Mouse (Mus musculus): Measurements from ENCODE around the gene Spint1. TPM values are rescaled to one million over a fixed set of nuclear protein-coding genes. Genes with fewer than 3 reads are reported as not detected.
A peak's percentile ranks its signal among the peaks of the same experiment; 100 is the strongest.

Spint1 gene
- polyA plus RNA-seq (2014; fragmentation: Nextera tagmentation; extraction: Ambion mirVana), result 0.83 and 1.1 TPM in 2 replicates

- Histone ChIP-seq H3K9ac (ENCODE audit: low read depth, low read length) (peak within 1 kb of the TSS; percentile 13; the same call in 1 of the 2 replicates), H3K27me3 (ENCODE audit: control insufficient read depth, insufficient read depth, low read length) (peaks cover 57% of the 10 kb centered on the region), H3K36me3 (ENCODE audit: control insufficient read depth, insufficient read depth, low read length) (no peaks in the 10 kb centered on the region), H3K27ac (ENCODE audit: low read depth, low read length) (no peak within 1 kb of the TSS), H3K4me2 (peak within 1 kb of the TSS; percentile 87), H3K4me3 (ENCODE audit: low read depth, low read length) (peak within 1 kb of the TSS; percentile 49), H3K9me3 (replicated peaks; ENCODE audit: control insufficient read depth, low read length) (no peaks in the 10 kb centered on the region), H3K4me1 (ENCODE audit: control insufficient read depth, insufficient read depth, low read length) (peaks cover 8% of the 10 kb centered on the region)
- ATAC-seq (replicated peaks; ENCODE audit: insufficient number of reproducible peaks, low FRiP score, low TSS enrichment), result no peak
- under 1% methylated on average over 73 of the region's 73 CpGs for WGBS (ENCODE audit: insufficient replicate concordance)
Observed at GRCm38 (mm10) chr2:119237210-119237870, at the start of gene Spint1. Gene Spint1 (plus strand): TSS chr2:119237362.

DNA sequence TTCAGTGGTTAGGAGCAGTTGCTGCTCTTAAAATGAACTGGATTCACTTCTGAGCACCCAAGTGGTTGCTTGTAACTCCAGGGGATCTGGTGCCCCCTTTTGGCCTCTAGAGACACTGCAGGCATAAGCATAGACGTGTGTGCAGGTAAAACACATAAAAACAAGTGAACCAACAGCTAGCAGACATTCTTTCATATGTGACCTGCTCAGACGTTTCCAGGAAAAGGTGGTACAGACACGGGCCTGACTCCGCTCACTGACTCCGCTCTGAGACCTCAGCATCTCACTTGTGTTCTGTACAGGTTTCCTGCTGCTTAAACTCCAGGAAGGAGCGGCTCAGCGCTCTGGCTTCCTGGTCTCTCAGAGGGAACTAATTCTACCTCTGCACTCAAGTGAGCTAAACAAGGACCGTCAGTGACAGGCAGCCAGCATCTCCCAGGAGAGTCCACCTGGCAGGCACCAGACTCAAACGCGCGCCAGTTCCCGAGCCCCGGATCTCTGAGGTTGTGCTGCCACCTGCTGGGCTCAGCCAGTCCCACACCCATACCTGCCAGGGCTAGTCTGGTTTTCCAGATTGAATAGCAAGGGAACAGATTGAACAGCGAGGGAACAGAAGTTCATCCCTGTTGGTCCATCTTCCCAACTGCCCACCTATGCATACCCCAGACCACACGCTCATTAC is 48.0 kb upstream of the Spint1 start:
- WGBS (ENCODE audit: insufficient replicate concordance), result 6% methylated on average over 15 of the region's 15 CpGs
- peak; percentile 61; the same call in 1 of the 2 replicates for ATAC-seq (replicated peaks; ENCODE audit: insufficient number of reproducible peaks, low FRiP score, low TSS enrichment)

GRCm38 (mm10) chr2:119190969-119191368 is 46.2 kb upstream of the Spint1 start:
- Histone ChIP-seq H3K4me1 (ENCODE audit: control insufficient read depth, insufficient read depth, low read length) (no peaks in the 10 kb centered on the region), H3K4me3 (ENCODE audit: low read depth, low read length) (no peak overlapping the region), H3K36me3 (ENCODE audit: control insufficient read depth, insufficient read depth, low read length) (no peaks in the 10 kb centered on the region), H3K27ac (ENCODE audit: low read depth, low read length) (no peak overlapping the region), H3K4me2 (no peak overlapping the region), H3K9me3 (replicated peaks; ENCODE audit: control insufficient read depth, low read length) (no peaks in the 10 kb centered on the region), H3K27me3 (ENCODE audit: control insufficient read depth, insufficient read depth, low read length) (no peaks in the 10 kb centered on the region), H3K9ac (ENCODE audit: low read depth, low read length) (no peak overlapping the region)
- ATAC-seq (replicated peaks; ENCODE audit: insufficient number of reproducible peaks, low FRiP score, low TSS enrichment), result no peak
- WGBS (ENCODE audit: insufficient replicate concordance), result 79% methylated on average over 5 of the region's 5 CpGs

More for the DNA sequence above, 48.0 kb upstream of the Spint1 start:
- peak overlapping the region; percentile 25 for H3K4me3 ChIP-seq (ENCODE audit: low read depth, low read length)
- H3K27me3 ChIP-seq (ENCODE audit: control insufficient read depth, insufficient read depth, low read length), result no peaks in the 10 kb centered on the region
- H3K36me3 ChIP-seq (ENCODE audit: control insufficient read depth, insufficient read depth, low read length), result 0 out of 2 replicates have a peak, but pooled peaks cover 3% of the 10 kb centered on the region
- H3K4me1 ChIP-seq (ENCODE audit: control insufficient read depth, insufficient read depth, low read length), result no peaks in the 10 kb centered on the region
- no peak overlapping the region for H3K9ac ChIP-seq (ENCODE audit: low read depth, low read length)
- H3K4me2 ChIP-seq, result peak overlapping the region; percentile 85
- no peak overlapping the region for H3K27ac ChIP-seq (ENCODE audit: low read depth, low read length)
- no peaks in the 10 kb centered on the region for H3K9me3 ChIP-seq (replicated peaks; ENCODE audit: control insufficient read depth, low read length)

GRCm38 (mm10) chr2:119194140-119194539 is 43.0 kb upstream of the Spint1 start:
- Histone ChIP-seq H3K4me2 (no peak overlapping the region), H3K4me1 (ENCODE audit: control insufficient read depth, insufficient read depth, low read length) (peaks cover 8% of the 10 kb centered on the region; the same call in 1 of the 2 replicates), H3K9me3 (replicated peaks; ENCODE audit: control insufficient read depth, low read length) (no peaks in the 10 kb centered on the region), H3K27ac (ENCODE audit: low read depth, low read length) (no peak overlapping the region), H3K27me3 (ENCODE audit: control insufficient read depth, insufficient read depth, low read length) (no peaks in the 10 kb centered on the region), H3K9ac (ENCODE audit: low read depth, low read length) (no peak overlapping the region), H3K4me3 (ENCODE audit: low read depth, low read length) (no peak overlapping the region), H3K36me3 (ENCODE audit: control insufficient read depth, insufficient read depth, low read length) (no peaks in the 10 kb centered on the region)
- WGBS (ENCODE audit: insufficient replicate concordance), result 84% methylated on average over 5 of the region's 5 CpGs
- ATAC-seq (replicated peaks; ENCODE audit: insufficient number of reproducible peaks, low FRiP score, low TSS enrichment), result no peak

DNA sequence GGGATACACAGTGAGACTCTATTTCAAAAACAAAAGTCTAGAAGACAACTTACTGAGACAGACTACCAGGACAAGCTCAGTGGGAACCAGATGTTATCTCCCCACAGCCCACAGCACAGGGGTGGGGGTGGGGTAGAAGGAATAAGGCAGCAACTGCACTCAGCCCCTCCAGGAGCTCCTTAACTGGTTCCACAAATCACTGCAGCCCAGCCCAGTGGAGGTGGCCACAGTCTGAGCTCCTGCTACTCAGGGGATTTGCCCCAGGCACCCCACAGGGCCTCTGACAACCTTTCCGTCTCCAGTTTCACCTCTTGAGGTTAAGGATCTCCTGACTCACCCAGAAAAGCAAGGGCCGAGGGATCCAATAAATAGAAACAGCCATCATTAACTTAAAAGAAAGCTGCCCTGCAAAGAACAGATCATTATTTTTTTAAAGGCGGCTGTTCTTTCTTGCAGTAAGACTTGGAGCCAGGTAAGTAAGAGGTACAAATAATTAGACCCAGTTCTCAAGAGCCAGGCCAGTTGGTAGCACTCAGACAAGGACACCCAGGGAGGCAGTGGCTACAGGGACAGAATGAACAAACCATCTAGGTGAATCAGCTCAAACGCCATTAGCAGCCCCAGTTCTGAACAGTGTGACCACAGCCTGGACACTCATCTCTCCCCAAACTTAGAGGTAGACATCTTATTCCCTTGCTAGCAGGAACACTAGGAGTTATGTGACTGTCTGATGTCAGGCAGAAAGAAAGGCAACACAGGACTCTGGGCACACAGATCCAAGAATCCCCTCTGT is 40.6 kb upstream of the Spint1 start:
- no peak overlapping the region for H3K4me2 ChIP-seq
- no peaks in the 10 kb centered on the region for H3K9me3 ChIP-seq (replicated peaks; ENCODE audit: control insufficient read depth, low read length)
- ATAC-seq (replicated peaks; ENCODE audit: insufficient number of reproducible peaks, low FRiP score, low TSS enrichment), result no peak
- no peak overlapping the region for H3K4me3 ChIP-seq (ENCODE audit: low read depth, low read length)
- H3K27me3 ChIP-seq (ENCODE audit: control insufficient read depth, insufficient read depth, low read length), result no peaks in the 10 kb centered on the region
- no peak overlapping the region for H3K27ac ChIP-seq (ENCODE audit: low read depth, low read length)
- no peak overlapping the region for H3K9ac ChIP-seq (ENCODE audit: low read depth, low read length)
- 23% methylated on average over 4 of the region's 4 CpGs for WGBS (ENCODE audit: insufficient replicate concordance)
- peaks cover 8% of the 10 kb centered on the region; the same call in 1 of the 2 replicates for H3K4me1 ChIP-seq (ENCODE audit: control insufficient read depth, insufficient read depth, low read length)
- no peaks in the 10 kb centered on the region for H3K36me3 ChIP-seq (ENCODE audit: control insufficient read depth, insufficient read depth, low read length)

DNA sequence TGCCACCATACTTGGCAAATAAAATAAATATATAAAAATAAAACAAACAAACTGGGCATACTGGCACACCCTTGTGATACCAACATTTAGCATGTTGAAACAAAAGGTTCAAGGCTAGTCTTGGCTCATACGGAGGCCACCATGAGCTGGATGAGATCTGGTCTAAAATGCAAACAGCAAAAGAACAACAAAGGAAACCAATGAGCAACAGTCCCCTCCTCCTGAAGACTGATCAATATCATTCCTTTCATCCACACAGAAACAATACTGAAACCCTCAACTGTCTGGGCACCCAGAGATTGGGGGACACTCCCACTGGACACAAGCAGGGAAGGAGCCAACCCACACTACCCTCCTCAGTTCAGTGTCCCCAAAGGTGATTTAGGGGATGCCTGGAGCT is 39.7 kb upstream of the Spint1 start:
- H3K27me3 ChIP-seq (ENCODE audit: control insufficient read depth, insufficient read depth, low read length), result no peaks in the 10 kb centered on the region
- 61% methylated on average over 1 of the region's 1 CpGs for WGBS (ENCODE audit: insufficient replicate concordance)
- no peaks in the 10 kb centered on the region for H3K9me3 ChIP-seq (replicated peaks; ENCODE audit: control insufficient read depth, low read length)
- no peaks in the 10 kb centered on the region for H3K36me3 ChIP-seq (ENCODE audit: control insufficient read depth, insufficient read depth, low read length)
- H3K9ac ChIP-seq (ENCODE audit: low read depth, low read length), result no peak overlapping the region
- H3K27ac ChIP-seq (ENCODE audit: low read depth, low read length), result no peak overlapping the region
- H3K4me2 ChIP-seq, result no peak overlapping the region
- H3K4me1 ChIP-seq (ENCODE audit: control insufficient read depth, insufficient read depth, low read length), result peaks cover 8% of the 10 kb centered on the region; the same call in 1 of the 2 replicates
- no peak for ATAC-seq (replicated peaks; ENCODE audit: insufficient number of reproducible peaks, low FRiP score, low TSS enrichment)
- no peak overlapping the region for H3K4me3 ChIP-seq (ENCODE audit: low read depth, low read length)

- no peak for ATAC-seq (replicated peaks; ENCODE audit: insufficient number of reproducible peaks, low FRiP score, low TSS enrichment)
- Histone ChIP-seq H3K4me2 (no peak overlapping the region), H3K4me1 (ENCODE audit: control insufficient read depth, insufficient read depth, low read length) (peaks cover 13% of the 10 kb centered on the region), H3K9ac (ENCODE audit: low read depth, low read length) (no peak overlapping the region), H3K9me3 (replicated peaks; ENCODE audit: control insufficient read depth, low read length) (no peaks in the 10 kb centered on the region), H3K4me3 (ENCODE audit: low read depth, low read length) (no peak overlapping the region), H3K27me3 (ENCODE audit: control insufficient read depth, insufficient read depth, low read length) (no peaks in the 10 kb centered on the region), H3K36me3 (ENCODE audit: control insufficient read depth, insufficient read depth, low read length) (no peaks in the 10 kb centered on the region), H3K27ac (ENCODE audit: low read depth, low read length) (no peak overlapping the region)
- WGBS (ENCODE audit: insufficient replicate concordance), result 21% methylated on average over 1 of the region's 1 CpGs
Observed at GRCm38 (mm10) chr2:119198049-119198448, 39.1 kb upstream of the Spint1 start.

DNA sequence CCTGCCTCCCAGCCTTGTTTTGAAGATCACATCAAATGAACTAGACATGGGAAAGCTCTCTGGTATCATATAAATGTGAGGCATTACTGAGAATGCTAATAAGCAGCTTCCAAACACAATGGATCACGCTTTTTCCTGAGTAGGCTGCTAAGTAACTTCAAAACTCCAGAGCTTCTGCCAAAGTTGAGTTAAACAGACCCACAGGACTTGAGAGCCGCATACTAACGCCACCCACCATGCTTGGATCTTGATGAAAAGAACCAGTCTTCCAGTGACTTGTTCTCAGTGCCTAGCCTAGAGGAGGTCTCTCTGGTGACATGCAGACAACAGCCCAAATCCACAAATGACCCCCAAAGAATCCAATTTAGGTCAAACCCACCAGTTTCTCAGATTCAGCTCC is 38.2 kb upstream of the Spint1 start:
- Histone ChIP-seq H3K4me3 (ENCODE audit: low read depth, low read length) (no peak overlapping the region), H3K4me2 (no peak overlapping the region), H3K9me3 (replicated peaks; ENCODE audit: control insufficient read depth, low read length) (no peaks in the 10 kb centered on the region), H3K27me3 (ENCODE audit: control insufficient read depth, insufficient read depth, low read length) (no peaks in the 10 kb centered on the region), H3K4me1 (ENCODE audit: control insufficient read depth, insufficient read depth, low read length) (peaks cover 14% of the 10 kb centered on the region), H3K9ac (ENCODE audit: low read depth, low read length) (no peak overlapping the region), H3K27ac (ENCODE audit: low read depth, low read length) (no peak overlapping the region), H3K36me3 (ENCODE audit: control insufficient read depth, insufficient read depth, low read length) (no peaks in the 10 kb centered on the region)
- ATAC-seq (replicated peaks; ENCODE audit: insufficient number of reproducible peaks, low FRiP score, low TSS enrichment), result no peak
- 63% methylated on average over 3 of the region's 3 CpGs for WGBS (ENCODE audit: insufficient replicate concordance)

All from heart, embryonic 11.5 days (tissue).